Comparison of ENCODE assay signal across 11 mouse cellular contexts in the genomic region with DNA sequence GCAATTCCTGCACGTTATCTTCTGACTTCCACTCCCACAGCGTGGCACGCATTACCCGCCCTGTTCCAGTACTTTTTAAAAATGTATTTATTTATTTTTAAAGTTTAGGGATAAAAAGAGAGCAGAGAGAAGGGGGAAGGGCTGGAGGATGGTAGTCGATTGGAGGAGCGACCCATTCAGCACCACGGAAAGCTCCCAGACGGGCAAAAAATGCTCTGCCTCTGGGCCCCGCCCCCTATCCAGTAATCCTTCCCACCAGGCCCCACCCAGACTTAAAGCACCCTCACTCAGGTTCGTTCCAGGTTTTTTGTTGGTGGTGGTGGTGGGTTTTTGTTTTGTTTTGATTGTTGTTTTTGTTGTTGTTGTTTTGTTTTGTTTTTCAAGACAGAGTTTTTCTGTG. TPM values are rescaled to one million over a fixed set of nuclear protein-coding genes. Genes with fewer than 3 reads are reported as not detected.
DNase-seq lines count a peak whose midpoint lies in the region; ATAC-seq lines count a peak whose summit lies in the region.
"Had no signal": no experiment of that assay in that cellular context is flagged by ENCODE, and none has a peak within 500 bp of the region (broad histone marks: within the 10 kb centered on the region; RNA-seq: fewer than 3 reads in every experiment).

No protein-coding gene starts in this region.

- no peak for ATAC-seq in forebrain, embryonic 15.5 days (replicated peaks)
- ATAC-seq in embryonic facial prominence, embryonic 14.5 days (ENCODE audit: low read depth), result no peak

- peaks cover 29% of the 10 kb centered on the region for H3K27me3 ChIP-seq in forebrain, embryonic 10.5 days (ENCODE audit: poor library complexity, severe bottlenecking)
- no peaks in the 10 kb centered on the region for H3K27me3 ChIP-seq in forebrain, embryonic 15.5 days
- H3K27me3 ChIP-seq in embryonic facial prominence, embryonic 14.5 days (replicated peaks; ENCODE audit: control insufficient read depth, insufficient read depth, low read length), result no peaks in the 10 kb centered on the region; the same call in 1 of the 2 replicates

- no peak overlapping the region for H3K27ac ChIP-seq in forebrain, embryonic 10.5 days
- no peak overlapping the region for H3K27ac ChIP-seq in forebrain, embryonic 15.5 days (replicated peaks)
- H3K27ac ChIP-seq in embryonic facial prominence, embryonic 14.5 days (replicated peaks; ENCODE audit: low read depth, low read length), result no peak overlapping the region
- H3K27ac ChIP-seq: midbrain, embryonic 12.5 days had no signal

- 4% methylated on average over 10 of the region's 10 CpGs for WGBS in forebrain, embryonic 10.5 days
- WGBS in forebrain, embryonic 15.5 days, result 1% methylated on average over 10 of the region's 10 CpGs
- WGBS in embryonic facial prominence, embryonic 14.5 days, result under 1% methylated on average over 10 of the region's 10 CpGs

- no peak overlapping the region for H3K4me2 ChIP-seq in forebrain, embryonic 15.5 days (replicated peaks)
- H3K4me2 ChIP-seq in embryonic facial prominence, embryonic 14.5 days (ENCODE audit: low read depth, low read length), result no peak overlapping the region
- H3K4me2 ChIP-seq: midbrain, embryonic 12.5 days had no signal

- no peak overlapping the region for H3K9ac ChIP-seq in forebrain, embryonic 15.5 days (replicated peaks)
- H3K9ac ChIP-seq in embryonic facial prominence, embryonic 14.5 days (ENCODE audit: low read depth, low read length), result no peak overlapping the region
- H3K9ac ChIP-seq: midbrain, embryonic 12.5 days had no signal

- no peaks in the 10 kb centered on the region for H3K9me3 ChIP-seq in forebrain, embryonic 10.5 days
- H3K9me3 ChIP-seq in forebrain, embryonic 15.5 days, result no peaks in the 10 kb centered on the region
- no peaks in the 10 kb centered on the region for H3K9me3 ChIP-seq in embryonic facial prominence, embryonic 14.5 days (ENCODE audit: control insufficient read depth, low read length)
- H3K9me3 ChIP-seq: midbrain, embryonic 12.5 days had no signal

- peak; percentile 45 for DNase-seq in forebrain, embryonic 10.5 days (ENCODE audit: extremely low spot score, low spot score)
- DNase-seq in ovary, postnatal 36 days (ENCODE audit: low spot score), result peak; percentile 63
- DNase-seq in ovary, adult 18-20 months (ENCODE audit: low spot score), result no peak
- DNase-seq in embryonic facial prominence, embryonic 14.5 days (ENCODE audit: low spot score), result peak; percentile 50
- peak; percentile 51 for DNase-seq in retina, postnatal 1 day
- no peak for DNase-seq in layer of hippocampus, adult 18-20 months (ENCODE audit: low spot score in 2 of 2)
- DNase-seq in left cerebral cortex, adult 18-20 months (ENCODE audit: low spot score in 2 of 2), result no peak

- H3K4me1 ChIP-seq in forebrain, embryonic 10.5 days, result peaks cover 5% of the 10 kb centered on the region; the same call in 1 of the 2 replicates
- peaks cover 3% of the 10 kb centered on the region; the same call in 1 of the 2 replicates for H3K4me1 ChIP-seq in forebrain, embryonic 15.5 days
- no peaks in the 10 kb centered on the region for H3K4me1 ChIP-seq in embryonic facial prominence, embryonic 14.5 days (ENCODE audit: control insufficient read depth, insufficient read depth, low read length)
- H3K4me1 ChIP-seq: midbrain, embryonic 12.5 days had no signal

- H3K36me3 ChIP-seq in forebrain, embryonic 10.5 days (replicated peaks), result peaks cover 15% of the 10 kb centered on the region; the same call in 1 of the 2 replicates
- H3K36me3 ChIP-seq in forebrain, embryonic 15.5 days, result peaks cover 45% of the 10 kb centered on the region
- peaks cover 16% of the 10 kb centered on the region for H3K36me3 ChIP-seq in embryonic facial prominence, embryonic 14.5 days (ENCODE audit: control insufficient read depth, insufficient read depth, low read length)

- H3K4me3 ChIP-seq in forebrain, embryonic 10.5 days, result no peak overlapping the region
- no peak overlapping the region for H3K4me3 ChIP-seq in forebrain, embryonic 15.5 days
- no peak overlapping the region for H3K4me3 ChIP-seq in embryonic facial prominence, embryonic 14.5 days (ENCODE audit: low read depth, low read length)
- H3K4me3 ChIP-seq: midbrain, embryonic 12.5 days had no signal

RNA-seq across cellular contexts. Expression of a gene that starts 11.1 kb away (rescaled TPM):
- 25.4 and 33.7 TPM in 2 replicates for polyA plus RNA-seq in forebrain, embryonic 10.5 days (2016; fragmentation: Nextera tagmentation; extraction: Ambion mirVana)
- polyA plus RNA-seq in forebrain, embryonic 15.5 days (2015; fragmentation: Nextera tagmentation; extraction: Ambion mirVana), result 544 and 608 TPM in 2 replicates
- polyA plus RNA-seq in embryonic facial prominence, embryonic 14.5 days (2014; fragmentation: Nextera tagmentation; extraction: Ambion mirVana), result 51.0 and 53.6 TPM in 2 replicates
- total RNA-seq in layer of hippocampus, adult 18-20 months (2021), result 1,000 to 10,000 TPM; 1,425 to 1,440 TPM
- 1,000 to 10,000 TPM; 1,233 to 1,333 TPM for total RNA-seq in left cerebral cortex, adult 18-20 months (2021)

RNA-seq across cellular contexts. Expression of a gene that starts 12.7 kb away (rescaled TPM):
- polyA plus RNA-seq in forebrain, embryonic 10.5 days (2016; fragmentation: Nextera tagmentation; extraction: Ambion mirVana), result 1.3 and 1.5 TPM in 2 replicates
- polyA plus RNA-seq in forebrain, embryonic 15.5 days (2015; fragmentation: Nextera tagmentation; extraction: Ambion mirVana), result 1.9 TPM in 2 replicates
- 1.0 and 2.0 TPM in 2 replicates for polyA plus RNA-seq in embryonic facial prominence, embryonic 14.5 days (2014; fragmentation: Nextera tagmentation; extraction: Ambion mirVana)
- total RNA-seq in layer of hippocampus, adult 18-20 months (2021), result 1 to 10 TPM; 3.0 to 4.2 TPM
- total RNA-seq in left cerebral cortex, adult 18-20 months (2021), result 1 to 10 TPM; 3.9 to 4.1 TPM

RNA-seq across cellular contexts. Expression of a gene that starts 14.6 kb away (rescaled TPM):
- 0.38 TPM in 1 of 2 replicates, not detected in the other for polyA plus RNA-seq in forebrain, embryonic 10.5 days (2016; fragmentation: Nextera tagmentation; extraction: Ambion mirVana)
- polyA plus RNA-seq in forebrain, embryonic 15.5 days (2015; fragmentation: Nextera tagmentation; extraction: Ambion mirVana), result not detected in 2 replicates
- polyA plus RNA-seq in embryonic facial prominence, embryonic 14.5 days (2014; fragmentation: Nextera tagmentation; extraction: Ambion mirVana), result 2.2 and 2.4 TPM in 2 replicates
- under 1 TPM in 1 of 2 experiments, not detected in 1; 0.99 TPM for total RNA-seq in layer of hippocampus, adult 18-20 months (2021)
- 1 to 10 TPM in 1 of 2 experiments, not detected in 1; 1.8 TPM for total RNA-seq in left cerebral cortex, adult 18-20 months (2021)
- polyA plus RNA-seq: C2C12; midbrain, embryonic 12.5 days; testis, adult 2 months had no signal

RNA-seq across cellular contexts. Expression of a gene that starts 20.7 kb away (rescaled TPM):
- 10.4 and 12.1 TPM in 2 replicates for polyA plus RNA-seq in forebrain, embryonic 10.5 days (2016; fragmentation: Nextera tagmentation; extraction: Ambion mirVana)
- polyA plus RNA-seq in forebrain, embryonic 15.5 days (2015; fragmentation: Nextera tagmentation; extraction: Ambion mirVana), result 22.5 and 24.3 TPM in 2 replicates
- 82.9 and 97.0 TPM in 2 replicates for polyA plus RNA-seq in embryonic facial prominence, embryonic 14.5 days (2014; fragmentation: Nextera tagmentation; extraction: Ambion mirVana)
- 10 to 100 TPM; 29.7 to 34.3 TPM for total RNA-seq in layer of hippocampus, adult 18-20 months (2021)
- total RNA-seq in left cerebral cortex, adult 18-20 months (2021), result 10 to 100 TPM; 29.8 to 30.7 TPM
- polyA plus RNA-seq: C2C12 had no signal

RNA-seq across cellular contexts. Expression of a gene that starts 23.3 kb away (rescaled TPM):
- polyA plus RNA-seq in forebrain, embryonic 10.5 days (2016; fragmentation: Nextera tagmentation; extraction: Ambion mirVana), result 0.29 and 0.52 TPM in 2 replicates
- polyA plus RNA-seq in forebrain, embryonic 15.5 days (2015; fragmentation: Nextera tagmentation; extraction: Ambion mirVana), result 0.20 and 0.47 TPM in 2 replicates
- 0.45 and 0.82 TPM in 2 replicates for polyA plus RNA-seq in embryonic facial prominence, embryonic 14.5 days (2014; fragmentation: Nextera tagmentation; extraction: Ambion mirVana)
- 10 to 100 TPM; 11.9 to 17.4 TPM for total RNA-seq in layer of hippocampus, adult 18-20 months (2021)
- total RNA-seq in left cerebral cortex, adult 18-20 months (2021), result 1 to 10 TPM; 8.2 to 8.3 TPM
- polyA plus RNA-seq: C2C12 had no signal

Comparison
In these comparisons a context has a peak if more than half of its experiments do, and no peak if none do; other contexts are left out.
1. DNase-seq: peak in forebrain, embryonic 10.5 days (single experiment), ovary, postnatal 36 days (single experiment), embryonic facial prominence, embryonic 14.5 days (single experiment) and retina, postnatal 1 day (single experiment); none in ovary, adult 18-20 months (single experiment), layer of hippocampus, adult 18-20 months (0 of 2) and left cerebral cortex, adult 18-20 months (0 of 2).